Mouse (Mus musculus) hindbrain, embryonic 13.5 days (tissue): ENCODE measurements around the gene Kif5a. TPM values are rescaled to one million over a fixed set of nuclear protein-coding genes. Genes with fewer than 3 reads are reported as not detected.

Experiments used
- ATAC-seq: fragments of 200-750 bp; cut with Nextera tagmentation; 2 replicates; pipeline ENCODE4 v1.8.0; 2017; ENCODE audit warnings: moderate TSS enrichment; ENCODE audit not compliant: low FRiP score
- H3K27ac ChIP-seq: fragments of 300-500 bp; sonication (generic); 2 replicates; pipeline ENCODE4 v1.5.1; 2015; ENCODE audit warnings: inconsistent platforms, mild to moderate bottlenecking, moderate library complexity
- H3K27me3 ChIP-seq: fragments of 300-500 bp; sonication (generic); 2 replicates; pipeline ENCODE4 v1.6.1; 2015; ENCODE audit warnings: mild to moderate bottlenecking, inconsistent platforms
- H3K36me3 ChIP-seq: fragments of 300-500 bp; sonication (generic); 2 replicates; pipeline ENCODE4 v1.6.1; 2015; ENCODE audit warnings: mild to moderate bottlenecking, inconsistent platforms
- H3K4me1 ChIP-seq: fragments of 300-500 bp; sonication (generic); replicated peaks from 2 replicates; pipeline ENCODE4 v1.6.1; 2015; ENCODE audit warnings: inconsistent platforms
- H3K4me2 ChIP-seq: fragments of 300-500 bp; sonication (generic); 2 replicates; pipeline ENCODE4 v1.6.1; 2015; ENCODE audit warnings: inconsistent platforms, mild to moderate bottlenecking, moderate library complexity
- H3K4me3 ChIP-seq: fragments of 300-500 bp; sonication (generic); 2 replicates; pipeline ENCODE4 v1.5.1; 2015; ENCODE audit warnings: mild to moderate bottlenecking, inconsistent platforms
- H3K9ac ChIP-seq: fragments of 300-500 bp; sonication (generic); 2 replicates; pipeline ENCODE4 v1.6.1; 2015; ENCODE audit warnings: mild to moderate bottlenecking, inconsistent platforms
- H3K9me3 ChIP-seq: fragments of 300-500 bp; sonication (generic); 2 replicates; pipeline ENCODE4 v1.6.1; 2016; ENCODE audit warnings: inconsistent platforms
- WGBS: fragments of 180-500 bp; shearing (Covaris S2); methylation state at CpG from one replicate; pipeline ENCODE4 v1.1.7; 2015; 5-methylcytosine and 5-hydroxymethylcytosine counted together
- polyA plus RNA-seq: library from polyadenylated mRNA; unstranded; fragments of >200 nt; fragmentation: Nextera tagmentation; extraction: Ambion mirVana; gene quantifications from 2 replicates; pipeline ENCODE4 v1.2.1, GENCODE M21; 2015

Gene Kif5a
- polyA plus RNA-seq, 1 experiment from 2014 or later, result 86.3 TPM

DNA sequence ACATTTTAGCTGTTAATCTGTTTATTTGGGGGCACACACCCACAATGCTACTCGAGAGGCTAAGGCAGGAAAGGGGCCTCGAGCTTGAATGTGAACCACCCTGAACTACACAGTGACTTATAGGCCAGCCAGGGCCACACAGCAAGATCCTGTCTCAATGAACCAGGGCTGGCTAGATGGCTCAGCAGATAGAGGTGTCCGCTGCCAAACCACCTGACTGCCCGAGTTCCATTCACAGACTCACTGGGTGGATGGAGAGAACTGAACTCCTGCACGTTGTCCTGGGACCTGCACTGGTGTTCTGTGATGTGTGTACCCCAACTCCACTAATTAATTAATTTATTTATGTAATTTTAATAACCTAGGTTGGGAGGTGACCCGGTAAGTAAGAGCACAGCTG lies 5.4 kb downstream of the Kif5a start:
- Histone ChIP-seq H3K4me1 (peaks cover 67% of the 10 kb centered on the region), H3K4me3 (no peak overlapping the region), H3K27me3 (no peaks in the 10 kb centered on the region), H3K4me2 (peak overlapping the region; percentile 89; the same call in 1 of the 2 replicates), H3K9ac (no peak overlapping the region), H3K9me3 (no peaks in the 10 kb centered on the region), H3K36me3 (peaks cover 15% of the 10 kb centered on the region), H3K27ac (no peak overlapping the region)
- 84% methylated on average over 6 of the region's 6 CpGs for WGBS
- ATAC-seq, result no peak

DNA sequence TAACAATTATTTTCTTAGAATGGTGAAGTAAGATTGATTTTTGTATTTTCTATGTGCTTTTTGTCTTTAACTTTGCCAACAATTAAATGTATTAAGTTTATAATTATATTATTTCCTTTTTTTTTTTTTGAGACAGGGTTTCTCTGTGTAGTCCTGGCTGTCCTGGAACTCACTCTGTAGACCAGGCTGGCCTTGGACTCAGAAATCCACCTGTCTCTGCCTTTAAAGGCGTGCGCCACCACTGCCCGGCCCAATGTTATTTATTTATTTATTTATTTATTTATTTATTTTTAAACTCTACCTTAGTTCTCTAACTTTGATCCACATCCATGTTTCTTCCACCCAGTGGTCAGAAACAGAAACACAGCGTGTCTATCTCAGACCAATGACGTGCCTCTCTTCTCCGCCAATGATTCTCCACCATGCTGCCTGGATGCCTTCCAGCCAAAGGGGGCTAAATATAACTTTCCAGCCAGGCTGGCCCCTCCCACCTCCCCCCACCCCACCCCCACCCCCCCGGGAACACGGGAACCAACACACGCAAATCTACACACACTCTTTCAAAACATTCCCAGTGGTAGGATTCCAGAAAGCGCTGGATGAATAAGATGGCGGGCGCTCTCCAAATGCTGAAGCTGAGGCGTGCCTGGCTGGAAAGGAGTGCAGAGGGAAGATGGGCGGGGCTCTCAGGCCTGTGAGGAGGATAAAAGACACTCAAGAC lies 7.4 kb downstream of the Kif5a start:
- H3K4me1 ChIP-seq, result peaks cover 55% of the 10 kb centered on the region
- peak overlapping the region; percentile 10; the same call in 1 of the 2 replicates for H3K4me2 ChIP-seq
- no peak overlapping the region for H3K9ac ChIP-seq
- 28% methylated on average over 14 of the region's 14 CpGs for WGBS
- peaks cover 21% of the 10 kb centered on the region for H3K36me3 ChIP-seq
- H3K9me3 ChIP-seq, result no peaks in the 10 kb centered on the region
- ATAC-seq, result peak; percentile 41; the same call in 1 of the 2 replicates
- no peak overlapping the region for H3K4me3 ChIP-seq
- no peaks in the 10 kb centered on the region for H3K27me3 ChIP-seq
- peak overlapping the region; percentile 69; the same call in 1 of the 2 replicates for H3K27ac ChIP-seq

DNA sequence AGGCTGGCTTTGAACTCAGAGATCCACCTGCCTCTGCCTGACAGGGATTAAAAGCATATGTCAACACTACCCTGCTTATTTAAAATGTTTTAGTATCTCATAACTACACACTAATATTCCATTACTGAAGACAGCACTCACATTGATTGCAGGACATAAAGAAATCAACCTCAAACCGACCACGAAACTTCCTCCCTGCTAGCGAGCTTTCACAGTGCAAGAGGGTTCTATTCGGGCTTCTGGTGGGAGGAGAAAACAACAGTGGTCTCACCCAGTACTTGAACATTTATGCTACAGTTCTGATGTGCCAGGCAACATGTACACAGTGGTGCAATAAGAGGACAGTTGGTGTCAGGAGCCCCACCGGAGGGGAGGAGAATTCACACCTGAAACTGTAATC lies 12.3 kb downstream of the Kif5a start:
- Histone ChIP-seq H3K27ac (no peak overlapping the region), H3K9ac (no peak overlapping the region), H3K9me3 (no peaks in the 10 kb centered on the region), H3K4me2 (no peak overlapping the region), H3K36me3 (peaks cover 40% of the 10 kb centered on the region), H3K27me3 (no peaks in the 10 kb centered on the region), H3K4me3 (no peak overlapping the region), H3K4me1 (0 out of 2 replicates have a peak, but pooled peaks cover 6% of the 10 kb centered on the region)
- WGBS, result 87% methylated on average over 5 of the region's 5 CpGs
- no peak for ATAC-seq

DNA sequence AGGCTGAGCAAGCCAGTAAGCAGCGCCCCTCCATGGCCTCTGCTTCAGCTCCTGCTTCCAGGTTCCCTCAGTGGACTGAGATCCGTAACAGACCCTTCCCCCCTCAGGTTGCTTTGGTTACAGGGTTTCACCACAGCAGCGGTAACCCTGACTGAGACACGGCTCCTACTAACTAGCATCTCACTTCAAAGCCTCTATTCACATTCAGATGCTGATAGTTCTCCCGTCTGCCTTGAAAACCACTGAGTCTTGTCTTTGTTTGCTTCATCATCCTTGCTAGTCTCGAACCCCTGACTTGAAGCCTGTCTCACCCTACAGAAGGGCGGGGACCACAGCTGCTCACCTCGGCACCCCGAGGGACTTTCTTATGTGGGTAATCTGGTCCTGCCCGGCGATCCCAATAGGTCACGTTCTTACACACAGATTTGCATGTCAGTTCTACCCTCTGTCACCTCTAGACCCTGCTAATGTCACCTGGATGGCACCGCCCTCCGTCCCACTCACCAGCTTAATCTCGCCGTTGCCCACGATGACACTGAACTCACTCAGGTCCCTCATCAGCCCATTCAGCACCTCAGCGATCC lies 24.8 kb downstream of the Kif5a start:
- no peak overlapping the region for H3K27ac ChIP-seq
- no peak for ATAC-seq
- peaks cover 90% of the 10 kb centered on the region for H3K36me3 ChIP-seq
- 72% methylated on average over 18 of the region's 18 CpGs for WGBS
- H3K9me3 ChIP-seq, result no peaks in the 10 kb centered on the region
- H3K4me3 ChIP-seq, result no peak overlapping the region
- H3K9ac ChIP-seq, result no peak overlapping the region
- H3K4me1 ChIP-seq, result 0 out of 2 replicates have a peak, but pooled peaks cover 4% of the 10 kb centered on the region
- no peak overlapping the region for H3K4me2 ChIP-seq
- H3K27me3 ChIP-seq, result no peaks in the 10 kb centered on the region

DNA sequence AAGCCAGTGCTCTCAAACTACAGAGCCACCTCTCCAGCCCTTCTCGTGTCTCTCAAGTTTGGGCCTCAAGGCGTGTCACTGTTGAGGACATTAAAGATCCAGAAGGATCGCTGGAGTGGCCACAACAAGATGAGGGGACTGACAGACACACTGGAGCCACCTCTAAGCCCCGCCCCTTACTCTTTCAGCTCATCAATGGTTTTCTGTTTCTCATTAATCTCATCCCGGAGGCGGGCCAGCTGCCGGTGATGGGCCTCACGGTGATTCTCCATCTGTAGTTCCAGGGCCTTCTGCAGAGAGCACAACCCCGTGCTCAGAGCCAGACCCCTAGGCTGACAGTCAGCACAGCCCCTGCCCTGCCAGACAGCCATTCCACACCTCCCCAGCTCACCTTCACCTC lies 26.6 kb downstream of the Kif5a start:
- Histone ChIP-seq H3K4me3 (no peak overlapping the region), H3K9me3 (no peaks in the 10 kb centered on the region), H3K27ac (no peak overlapping the region), H3K36me3 (peaks cover 89% of the 10 kb centered on the region), H3K4me1 (0 out of 2 replicates have a peak, but pooled peaks cover 4% of the 10 kb centered on the region), H3K27me3 (no peaks in the 10 kb centered on the region), H3K9ac (no peak overlapping the region), H3K4me2 (no peak overlapping the region)
- WGBS, result 33% methylated on average over 9 of the region's 9 CpGs
- no peak for ATAC-seq

DNA sequence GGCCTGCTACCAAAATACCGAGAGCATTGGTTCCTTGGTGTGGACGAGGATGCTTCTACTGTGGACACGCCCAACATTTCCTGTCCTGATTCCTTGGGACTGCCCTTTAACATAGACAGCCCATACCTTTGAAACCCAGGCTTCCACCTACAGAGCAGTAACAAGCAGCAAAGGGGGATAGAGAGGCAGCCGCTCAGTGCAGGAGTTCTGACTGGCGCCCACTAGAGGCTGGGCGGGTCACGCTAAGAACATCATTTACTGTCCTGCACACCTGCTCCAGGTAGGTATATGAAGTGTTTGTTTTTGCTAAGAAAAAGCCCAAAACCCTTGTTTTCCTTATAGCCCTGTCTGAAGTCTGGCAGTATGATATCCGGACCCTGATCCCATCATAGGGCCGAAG lies 30.0 kb downstream of the Kif5a start:
- H3K4me3 ChIP-seq, result no peak overlapping the region
- no peaks in the 10 kb centered on the region for H3K9me3 ChIP-seq
- H3K27ac ChIP-seq, result no peak overlapping the region
- H3K36me3 ChIP-seq, result peaks cover 87% of the 10 kb centered on the region
- H3K9ac ChIP-seq, result no peak overlapping the region
- 0 out of 2 replicates have a peak, but pooled peaks cover 4% of the 10 kb centered on the region for H3K4me1 ChIP-seq
- no peak overlapping the region for H3K4me2 ChIP-seq
- WGBS, result 89% methylated on average over 9 of the region's 9 CpGs
- no peaks in the 10 kb centered on the region for H3K27me3 ChIP-seq
- ATAC-seq, result no peak

DNA sequence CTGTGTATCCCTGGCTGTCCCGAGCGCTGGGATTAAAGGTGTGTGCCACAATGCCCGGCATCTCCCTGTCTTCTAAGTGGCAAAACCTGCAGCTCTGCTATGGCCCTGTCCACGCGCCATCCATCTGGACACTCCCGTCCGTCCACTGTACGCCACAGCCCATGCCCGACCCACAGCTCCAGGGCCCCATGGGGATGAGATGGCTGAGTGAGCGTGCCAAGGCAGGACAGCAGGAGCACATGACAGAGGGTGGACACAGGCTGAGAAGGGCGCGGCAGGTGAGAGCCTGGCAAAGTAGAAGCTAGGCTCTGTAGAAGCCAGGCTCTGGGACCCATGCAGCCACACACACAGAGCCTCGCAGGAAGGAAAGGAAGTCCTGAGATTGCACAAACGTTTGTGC lies 31.4 kb downstream of the Kif5a start:
- 0 out of 2 replicates have a peak, but pooled peaks cover 1% of the 10 kb centered on the region for H3K4me1 ChIP-seq
- peaks cover 86% of the 10 kb centered on the region for H3K36me3 ChIP-seq
- H3K9ac ChIP-seq, result no peak overlapping the region
- no peaks in the 10 kb centered on the region for H3K27me3 ChIP-seq
- H3K9me3 ChIP-seq, result no peaks in the 10 kb centered on the region
- 84% methylated on average over 14 of the region's 14 CpGs for WGBS
- no peak for ATAC-seq
- H3K27ac ChIP-seq, result no peak overlapping the region
- no peak overlapping the region for H3K4me2 ChIP-seq
- no peak overlapping the region for H3K4me3 ChIP-seq

DNA sequence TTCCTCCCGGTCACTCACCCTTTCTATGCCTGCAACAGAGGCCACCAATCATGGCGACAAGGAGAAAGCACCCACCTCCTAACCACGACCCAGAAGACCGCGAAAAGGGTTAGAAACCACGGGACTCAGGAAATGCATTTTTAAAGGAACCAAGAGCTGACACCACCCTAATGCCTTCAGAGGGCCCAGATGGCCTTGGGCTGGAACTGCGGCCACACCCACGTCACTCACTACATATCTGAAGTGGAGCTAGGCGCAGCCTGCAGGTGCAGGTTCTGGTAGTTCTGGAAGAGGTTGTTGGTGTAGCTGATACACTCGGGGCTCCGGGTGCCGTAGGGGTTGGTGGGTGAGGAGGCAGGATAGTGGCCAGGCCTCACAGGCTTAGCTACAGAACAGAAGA lies 32.5 kb downstream of the Kif5a start:
- H3K4me1 ChIP-seq, result no peaks in the 10 kb centered on the region
- no peak for ATAC-seq
- no peak overlapping the region for H3K27ac ChIP-seq
- 89% methylated on average over 12 of the region's 12 CpGs for WGBS
- no peak overlapping the region for H3K9ac ChIP-seq
- no peak overlapping the region for H3K4me3 ChIP-seq
- H3K9me3 ChIP-seq, result no peaks in the 10 kb centered on the region
- H3K36me3 ChIP-seq, result peaks cover 83% of the 10 kb centered on the region
- no peaks in the 10 kb centered on the region for H3K27me3 ChIP-seq
- no peak overlapping the region for H3K4me2 ChIP-seq

DNA sequence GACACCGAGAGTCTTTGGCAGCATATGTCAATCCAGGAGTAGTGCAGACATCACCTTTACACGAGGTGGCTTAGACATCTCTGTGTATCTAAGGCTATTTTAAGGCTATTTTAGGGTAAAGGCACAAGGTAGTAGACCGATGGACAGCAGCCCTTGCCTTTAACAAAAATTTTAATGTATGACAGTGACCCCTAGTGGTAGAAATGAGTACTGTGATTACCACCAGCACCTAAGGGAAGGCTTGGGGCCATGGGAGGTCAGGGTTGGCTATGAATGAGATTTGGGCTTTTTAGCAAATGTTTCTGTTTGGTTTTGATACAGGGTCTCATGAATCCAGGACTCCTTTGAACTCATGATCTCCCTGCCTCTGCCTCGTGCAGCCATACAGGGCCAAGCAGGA lies 34.3 kb downstream of the Kif5a start:
- Histone ChIP-seq H3K27ac (no peak overlapping the region), H3K4me2 (no peak overlapping the region), H3K27me3 (no peaks in the 10 kb centered on the region), H3K4me3 (no peak overlapping the region), H3K4me1 (no peaks in the 10 kb centered on the region), H3K9me3 (no peaks in the 10 kb centered on the region), H3K36me3 (peaks cover 75% of the 10 kb centered on the region), H3K9ac (no peak overlapping the region)
- peak; percentile 30; the same call in 1 of the 2 replicates for ATAC-seq
- WGBS, result 26% methylated on average over 4 of the region's 4 CpGs

DNA sequence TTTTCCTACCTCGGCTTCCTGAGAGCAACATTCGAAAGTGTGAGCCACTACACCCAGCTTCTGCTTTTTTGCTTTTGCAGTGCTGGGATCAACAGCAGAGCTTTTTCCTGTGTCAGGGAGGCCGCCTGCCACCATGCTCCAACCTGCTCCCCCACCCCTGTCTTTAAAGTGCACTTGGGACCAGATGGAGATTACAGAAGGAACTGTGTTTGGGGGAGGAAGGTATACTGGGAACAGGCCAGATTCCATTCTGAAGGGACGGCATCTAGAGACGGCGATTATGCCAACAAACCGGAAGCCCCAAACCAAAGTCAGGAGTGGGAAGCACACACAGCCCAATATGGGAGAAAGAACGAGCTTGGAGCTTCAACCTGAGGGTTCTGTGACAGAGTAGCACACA lies 36.0 kb downstream of the Kif5a start:
- Histone ChIP-seq H3K36me3 (peaks cover 58% of the 10 kb centered on the region), H3K27me3 (no peaks in the 10 kb centered on the region), H3K4me1 (no peaks in the 10 kb centered on the region), H3K9me3 (no peaks in the 10 kb centered on the region), H3K4me3 (no peak overlapping the region), H3K27ac (no peak overlapping the region), H3K4me2 (no peak overlapping the region), H3K9ac (0 out of 2 replicates have a peak overlapping the region, but pooled peaks have one; percentile 19)
- ATAC-seq, result no peak
- 91% methylated on average over 8 of the region's 8 CpGs for WGBS

DNA sequence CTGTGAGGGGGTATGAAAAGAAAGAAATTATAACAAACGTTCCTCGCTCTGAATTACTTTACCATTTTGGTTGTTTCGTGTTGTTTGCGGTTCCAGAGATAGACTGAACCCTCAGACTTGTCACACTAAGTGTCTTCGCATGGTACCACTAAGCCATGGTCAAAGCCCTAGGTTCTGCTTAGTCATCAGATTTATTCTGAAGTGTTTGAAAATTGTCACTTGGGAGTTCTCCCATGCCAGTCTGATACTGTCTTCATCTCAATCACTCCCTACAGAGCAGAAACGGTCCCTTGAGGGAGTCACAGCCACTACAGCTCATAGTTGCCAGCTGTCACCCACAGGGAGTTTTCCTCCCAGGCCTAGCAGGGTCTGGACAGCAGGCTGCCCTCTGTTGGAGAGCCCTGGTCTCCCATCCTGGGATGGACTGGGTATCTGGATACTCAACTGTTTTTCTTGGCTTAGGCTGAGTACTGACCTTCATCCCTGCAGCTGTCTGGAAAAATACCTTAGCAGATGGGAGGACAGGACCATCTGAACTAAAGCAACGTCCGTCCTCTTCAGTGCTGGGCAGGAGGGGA lies 36.7 kb downstream of the Kif5a start:
- Histone ChIP-seq H3K9ac (no peak overlapping the region), H3K4me1 (no peaks in the 10 kb centered on the region)
- WGBS, result 77% methylated on average over 8 of the region's 8 CpGs

DNA sequence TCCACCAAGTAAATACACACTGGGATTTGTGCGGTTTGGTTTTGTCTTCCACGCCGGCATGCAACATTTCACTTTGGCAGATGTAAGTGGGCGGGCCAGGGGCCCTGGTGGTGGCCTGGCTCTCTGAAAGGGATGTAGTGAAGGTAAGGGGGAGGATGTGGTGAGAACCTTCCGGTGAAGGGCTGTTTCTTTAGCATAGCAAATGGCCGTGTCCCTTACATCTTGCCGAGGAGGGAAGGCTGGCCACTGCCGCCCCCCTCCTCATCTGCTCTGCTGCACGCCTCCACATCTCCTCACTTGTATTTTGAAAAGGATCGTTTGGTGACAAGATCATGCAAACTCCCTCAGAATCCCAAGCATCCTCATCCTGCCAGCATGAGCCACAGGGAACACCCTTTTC lies 37.4 kb downstream of the Kif5a start:
- peaks cover 45% of the 10 kb centered on the region for H3K36me3 ChIP-seq
- 0 out of 2 replicates have a peak overlapping the region, but pooled peaks have one; percentile 4 for H3K27ac ChIP-seq
- H3K9me3 ChIP-seq, result no peaks in the 10 kb centered on the region
- H3K9ac ChIP-seq, result no peak overlapping the region
- H3K4me1 ChIP-seq, result no peaks in the 10 kb centered on the region
- no peak overlapping the region for H3K4me2 ChIP-seq
- no peak for ATAC-seq
- H3K27me3 ChIP-seq, result no peaks in the 10 kb centered on the region
- no peak overlapping the region for H3K4me3 ChIP-seq
- 24% methylated on average over 10 of the region's 10 CpGs for WGBS

More for the DNA sequence above, 36.7 kb downstream of the Kif5a start:
- Histone ChIP-seq H3K9me3 (no peaks in the 10 kb centered on the region), H3K4me3 (no peak overlapping the region), H3K27me3 (no peaks in the 10 kb centered on the region), H3K4me2 (no peak overlapping the region), H3K36me3 (peaks cover 51% of the 10 kb centered on the region), H3K27ac (no peak overlapping the region)
- ATAC-seq, result no peak
